Mouse (Mus musculus): Measurements from ENCODE around the gene Ube2d2b.

The Ube2d2b gene

DNA sequence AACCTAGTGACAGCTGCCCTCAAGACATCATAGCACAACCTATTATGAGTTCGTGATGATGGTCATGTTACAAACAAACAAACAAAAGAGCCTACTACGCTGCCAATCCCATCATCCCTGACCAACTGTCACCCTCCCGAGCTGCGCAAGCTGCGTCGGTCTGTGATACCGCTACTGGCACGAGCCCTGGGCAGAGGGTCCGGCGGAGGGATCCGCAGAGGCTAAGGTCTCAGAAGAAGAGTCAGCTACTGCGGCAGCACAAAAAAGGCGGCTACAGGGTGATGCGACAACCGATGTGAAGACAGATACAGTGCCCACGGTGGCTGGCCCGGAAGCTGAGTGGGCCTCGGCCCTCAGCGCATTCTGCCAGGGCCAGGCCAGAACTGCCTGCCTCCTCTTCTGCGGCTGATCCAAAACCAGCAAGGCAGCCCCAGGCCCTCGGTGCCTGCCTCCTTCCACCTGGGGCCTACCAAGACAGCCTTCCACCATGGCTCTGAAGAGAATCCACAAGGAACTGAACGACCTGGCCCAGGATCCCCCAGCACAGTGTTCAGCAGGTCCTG is at the start of gene Ube2d2b:
TSS of gene Ube2d2b (plus strand) at position 102 of the 563 bp plus-strand sequence.
- in situ Hi-C loops (cut with MboI; ENCODE audit: unreplicated experiment in 2 of 2) = no loop called here

DNA sequence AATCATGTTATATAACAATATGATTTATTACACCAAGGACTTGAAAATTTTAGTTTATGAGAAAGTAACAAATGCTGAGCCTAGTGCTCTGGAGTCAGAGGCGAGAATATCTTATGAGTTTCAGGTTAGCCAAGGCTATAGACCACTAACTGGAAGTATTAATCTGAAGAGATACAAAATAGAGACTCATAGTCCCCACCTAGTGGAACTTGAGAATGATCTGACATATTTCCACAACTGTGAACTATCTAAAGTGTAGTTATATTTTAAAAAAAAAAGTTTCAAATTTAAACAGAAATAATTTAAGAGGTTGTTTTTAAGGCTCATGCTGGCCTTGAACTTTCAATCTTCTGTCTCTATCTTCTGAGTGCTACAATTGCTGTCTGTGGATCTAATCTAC is 47.5 kb upstream of the Ube2d2b start:
- in situ Hi-C loops (cut with MboI; ENCODE audit: unreplicated experiment in 2 of 2) = loop anchor here in 1 of 2 experiments (5.0 to 25.0 kb wide), 2 partner anchors 95 to 165 kb away; no protein-coding TSS in a partner anchor

DNA sequence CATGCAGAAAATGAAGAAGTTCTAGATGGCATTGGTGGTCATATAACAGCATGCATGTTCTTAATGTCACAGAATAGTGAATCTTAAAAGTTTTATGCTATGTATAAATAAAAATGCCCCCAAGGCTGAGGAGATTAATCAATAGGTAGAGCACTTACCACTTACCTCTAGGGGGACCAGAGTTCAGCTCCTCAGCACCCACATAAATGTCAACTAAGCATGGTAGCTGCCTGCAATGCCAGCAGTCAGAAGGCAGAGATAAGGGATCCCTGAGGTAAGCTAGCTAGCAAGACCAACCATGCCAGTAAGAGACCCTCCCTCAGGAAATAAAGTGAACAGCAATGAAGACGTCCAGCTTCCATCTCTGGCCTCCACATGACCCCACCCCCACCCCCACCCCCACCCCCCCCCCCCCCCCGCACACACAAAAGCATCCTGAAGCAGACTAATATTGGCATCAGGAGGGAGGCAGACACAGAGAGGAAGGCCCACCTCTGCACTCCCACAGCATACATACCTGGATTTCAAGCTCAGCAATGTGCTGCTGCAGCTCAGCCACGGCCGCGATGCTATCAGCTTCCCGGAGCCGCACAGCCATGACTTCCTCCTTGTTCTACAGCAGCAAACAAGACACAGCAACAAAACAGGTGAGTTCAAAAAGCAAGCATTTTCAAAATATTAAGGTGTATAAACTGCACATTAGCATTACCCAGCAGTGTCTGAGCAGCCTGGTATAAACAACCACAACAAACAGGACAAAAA is 42.0 kb upstream of the Ube2d2b start:
- in situ Hi-C loops (cut with MboI; ENCODE audit: unreplicated experiment in 2 of 2) = loop anchor here in 1 of 2 experiments (25.0 kb wide), 1 partner anchor 101 kb away; no protein-coding TSS in a partner anchor

DNA sequence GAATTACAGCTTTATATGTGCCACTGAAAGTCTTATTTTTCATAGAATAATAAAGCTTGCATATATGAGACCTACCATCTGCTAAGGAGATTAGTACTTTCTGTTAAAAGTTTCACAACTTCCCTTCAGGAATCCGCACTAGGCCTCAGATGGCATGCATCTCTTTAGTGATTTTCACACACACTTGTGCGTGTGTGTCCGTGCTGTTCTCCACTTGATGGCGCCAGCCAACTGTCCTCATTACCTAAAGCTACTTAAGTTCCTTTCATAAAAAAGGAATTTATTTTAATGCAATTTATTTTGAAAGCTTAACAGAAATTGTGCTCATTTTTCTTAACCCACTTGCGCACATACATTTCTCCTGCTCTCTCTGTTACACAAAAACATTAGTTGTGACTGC is 40.4 kb upstream of the Ube2d2b start:
- in situ Hi-C loops (cut with MboI; ENCODE audit: unreplicated experiment in 2 of 2) = loop anchor here in 1 of 2 experiments (25.0 kb wide), 1 partner anchor 102 kb away; no protein-coding TSS in a partner anchor

DNA sequence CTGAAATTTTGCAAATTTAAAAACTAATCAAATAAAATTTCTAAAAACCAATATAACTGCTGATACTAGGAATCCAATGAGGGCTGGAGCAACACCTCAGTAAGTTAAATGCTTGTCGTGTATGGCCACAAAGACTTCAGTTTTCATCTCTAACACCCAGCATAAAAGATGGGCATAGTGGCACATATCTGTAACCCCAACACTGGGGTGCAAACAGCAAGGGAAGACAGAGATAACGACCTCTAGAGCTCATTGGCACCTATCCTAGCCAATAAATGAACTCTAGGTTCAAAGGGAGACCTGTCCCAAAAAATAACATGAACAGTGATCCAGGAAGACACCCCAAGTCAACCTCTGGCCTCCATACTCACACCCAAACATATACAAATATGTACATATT is 37.9 kb upstream of the Ube2d2b start:
- in situ Hi-C loops (cut with MboI; ENCODE audit: unreplicated experiment in 2 of 2) = loop anchor here (5.0 to 25.0 kb wide), 3 partner anchors 105 to 177 kb away; no protein-coding TSS in a partner anchor

DNA sequence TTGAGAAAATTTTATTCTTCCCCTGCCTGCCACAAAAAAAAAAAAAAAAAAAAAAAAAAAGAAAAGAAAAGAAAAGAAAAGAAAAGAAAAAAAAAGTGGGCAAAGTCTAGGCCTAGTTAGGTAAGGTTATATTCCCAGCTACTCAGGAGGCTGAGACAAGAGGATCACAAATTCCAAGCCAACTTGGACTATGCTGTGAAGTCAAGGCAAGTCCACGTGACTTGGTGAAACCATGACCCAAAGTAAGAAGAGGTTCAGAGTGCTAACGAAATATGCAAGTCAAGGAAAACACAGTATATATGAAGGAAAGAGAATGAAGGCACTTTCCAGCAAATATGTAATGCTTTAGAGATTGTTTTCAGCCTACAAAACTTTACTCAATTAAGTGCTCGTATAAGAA is 37.4 kb upstream of the Ube2d2b start:
- in situ Hi-C loops (cut with MboI; ENCODE audit: unreplicated experiment in 2 of 2) = loop anchor here (5.0 to 25.0 kb wide), 3 partner anchors 105 to 178 kb away; no protein-coding TSS in a partner anchor

DNA sequence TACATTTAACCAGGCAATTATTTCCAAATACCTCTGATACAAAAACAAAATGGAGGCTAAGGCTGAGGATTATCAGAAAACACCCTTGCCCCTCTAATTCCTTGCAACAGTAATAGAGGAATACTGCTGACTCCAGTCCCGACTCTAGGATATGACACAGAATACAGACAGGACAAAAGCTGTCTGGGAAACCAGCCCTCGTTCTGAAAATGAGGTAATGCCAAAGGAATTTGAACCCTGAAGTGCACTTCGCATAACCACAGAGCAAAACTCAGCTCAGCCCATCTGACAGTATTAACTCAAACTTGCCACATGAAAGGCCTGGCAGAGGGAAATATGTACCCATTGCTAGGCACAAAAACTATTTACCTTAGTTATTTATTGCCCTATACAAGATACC is 36.6 kb upstream of the Ube2d2b start:
- in situ Hi-C loops (cut with MboI; ENCODE audit: unreplicated experiment in 2 of 2) = loop anchor here (5.0 to 25.0 kb wide), 3 partner anchors 106 to 178 kb away; no protein-coding TSS in a partner anchor

DNA sequence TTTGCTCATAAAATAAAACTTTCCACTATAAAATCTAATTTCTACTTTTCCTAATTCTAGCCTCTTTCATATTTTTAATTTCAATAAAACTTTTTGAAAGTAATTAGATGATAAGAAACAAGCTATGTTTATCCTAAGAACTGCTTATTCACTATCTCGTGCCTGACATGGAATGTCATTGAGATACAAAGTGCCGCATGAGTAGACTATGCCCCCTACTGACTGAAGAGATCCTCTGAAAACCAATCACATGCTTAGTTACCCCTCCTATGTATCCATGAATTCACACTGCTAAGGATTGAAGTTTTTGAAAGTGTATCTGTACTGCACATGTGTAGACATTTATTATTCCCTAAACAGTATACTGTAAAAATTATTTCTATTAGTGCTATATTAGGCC is 36.0 kb upstream of the Ube2d2b start:
- in situ Hi-C loops (cut with MboI; ENCODE audit: unreplicated experiment in 2 of 2) = loop anchor here (5.0 to 25.0 kb wide), 3 partner anchors 107 to 179 kb away; no protein-coding TSS in a partner anchor

DNA sequence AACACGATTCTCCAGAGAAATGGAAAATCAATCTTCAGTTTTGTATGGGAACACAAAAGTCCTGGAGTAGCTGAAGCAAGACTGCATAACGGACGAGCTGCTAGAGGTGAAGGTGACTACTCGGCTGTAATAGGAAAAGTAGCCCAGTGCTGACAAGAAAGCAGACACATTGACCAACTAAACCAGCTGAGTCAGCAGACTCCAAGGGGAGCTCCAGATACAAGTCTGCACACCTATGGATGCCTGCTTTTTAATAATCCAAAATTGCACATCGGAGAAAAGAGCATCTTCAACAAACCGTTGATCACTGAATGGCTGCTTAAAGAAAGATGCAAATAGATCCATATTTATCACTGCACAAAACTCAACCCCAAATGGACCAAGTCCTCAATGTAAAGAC is 31.6 kb upstream of the Ube2d2b start:
- in situ Hi-C loops (cut with MboI; ENCODE audit: unreplicated experiment in 2 of 2) = loop anchor here (10.0 to 25.0 kb wide), 2 partner anchors 111 to 183 kb away; no protein-coding TSS in a partner anchor

DNA sequence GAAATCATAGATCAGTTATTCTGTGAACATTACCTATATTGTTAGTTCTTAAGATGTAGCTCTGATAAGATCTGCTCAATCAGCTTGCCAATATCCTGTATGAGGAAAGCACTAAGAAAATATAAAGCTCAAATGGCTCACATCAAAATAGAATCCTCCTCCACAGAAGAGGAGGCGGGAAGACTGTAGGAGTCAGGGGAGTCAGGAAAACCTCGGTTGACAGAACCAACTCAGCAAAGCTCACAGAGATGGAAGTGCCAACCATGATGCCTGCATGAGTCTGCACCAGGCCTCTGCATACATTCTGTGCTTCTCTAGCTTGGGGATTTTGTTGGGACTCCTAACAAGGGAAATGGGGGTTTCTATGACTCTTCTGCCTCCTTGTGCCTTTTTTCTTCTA is 28.7 kb upstream of the Ube2d2b start:
- in situ Hi-C loops (cut with MboI; ENCODE audit: unreplicated experiment in 2 of 2) = no loop called here

DNA sequence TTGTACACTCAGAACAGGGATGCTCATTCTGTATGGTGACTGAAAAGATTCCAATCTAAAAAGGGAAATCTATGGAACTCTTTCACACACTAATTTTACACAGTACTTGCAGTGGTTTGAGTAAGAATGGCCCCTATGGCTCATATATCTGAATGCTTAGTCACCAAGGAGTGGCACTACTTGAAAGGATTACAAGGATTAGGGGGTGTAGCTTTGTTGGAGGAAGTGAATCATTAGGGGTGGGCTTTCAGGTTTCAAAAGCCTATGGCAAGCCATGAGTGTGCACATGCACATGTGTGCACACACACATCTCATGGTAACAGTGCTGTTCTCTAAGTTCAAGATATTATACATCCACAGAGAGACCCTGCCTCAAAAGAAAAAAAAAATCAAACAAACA is 27.3 kb upstream of the Ube2d2b start:
- in situ Hi-C loops (cut with MboI; ENCODE audit: unreplicated experiment in 2 of 2) = no loop called here

DNA sequence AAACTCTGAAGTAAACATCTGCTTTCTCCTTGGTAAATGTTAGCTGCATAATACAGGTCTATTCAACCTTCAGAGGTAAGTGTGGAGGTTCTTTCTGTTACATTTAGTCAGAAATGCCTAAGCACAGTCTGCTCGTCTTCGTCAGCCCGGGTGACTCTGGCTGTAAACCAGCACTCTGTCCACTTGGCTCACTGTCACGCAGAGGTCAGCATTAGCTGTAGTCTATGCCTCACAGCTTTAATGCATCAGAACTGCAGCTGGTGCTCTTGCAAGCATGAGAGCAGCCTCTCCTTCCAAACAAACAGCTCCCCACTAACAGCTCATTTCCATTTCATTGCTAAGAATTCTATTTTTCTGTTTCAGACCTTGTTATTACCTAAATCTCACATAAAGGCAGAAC is 22.4 kb upstream of the Ube2d2b start:
- in situ Hi-C loops (cut with MboI; ENCODE audit: unreplicated experiment in 2 of 2) = no loop called here

DNA sequence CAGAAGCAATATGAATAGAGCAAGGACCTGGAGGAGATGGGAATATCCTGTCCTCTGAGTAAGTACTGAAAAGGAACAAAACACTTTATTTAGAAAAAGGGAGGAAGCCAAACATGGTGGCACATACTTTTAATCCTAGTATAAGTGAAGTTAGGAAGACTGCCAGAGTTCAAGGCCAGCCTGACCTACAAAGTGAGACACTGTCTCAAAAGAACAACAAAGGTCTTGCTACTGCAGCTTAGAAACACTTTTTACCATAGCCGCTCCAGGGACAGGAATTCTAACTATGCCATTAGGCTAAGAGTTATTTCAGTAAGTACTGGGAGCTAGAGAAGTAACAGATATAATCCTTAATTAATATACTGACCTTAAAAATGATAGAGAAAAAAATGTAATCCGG is 15.2 kb upstream of the Ube2d2b start:
- in situ Hi-C loops (cut with MboI; ENCODE audit: unreplicated experiment in 2 of 2) = no loop called here

DNA sequence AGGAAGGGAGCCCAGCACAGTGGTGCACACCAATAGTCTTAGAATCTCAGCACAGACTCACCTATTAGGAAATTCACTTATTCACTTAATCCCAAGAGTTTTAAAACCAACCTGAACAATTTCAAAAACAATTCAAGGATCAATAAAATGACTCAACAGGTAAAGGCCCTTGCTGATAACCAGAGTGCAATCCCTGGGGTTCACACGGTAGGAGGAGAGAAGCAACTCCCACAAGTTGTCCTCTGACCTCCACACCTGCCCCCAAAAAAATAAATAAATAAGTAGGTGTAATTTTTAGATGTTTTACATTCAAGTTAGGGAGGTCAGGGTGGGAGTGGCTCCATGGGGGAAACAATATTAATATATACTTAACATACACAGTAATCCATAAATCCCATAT is 7.4 kb upstream of the Ube2d2b start:
- in situ Hi-C loops (cut with MboI; ENCODE audit: unreplicated experiment in 2 of 2) = no loop called here

DNA sequence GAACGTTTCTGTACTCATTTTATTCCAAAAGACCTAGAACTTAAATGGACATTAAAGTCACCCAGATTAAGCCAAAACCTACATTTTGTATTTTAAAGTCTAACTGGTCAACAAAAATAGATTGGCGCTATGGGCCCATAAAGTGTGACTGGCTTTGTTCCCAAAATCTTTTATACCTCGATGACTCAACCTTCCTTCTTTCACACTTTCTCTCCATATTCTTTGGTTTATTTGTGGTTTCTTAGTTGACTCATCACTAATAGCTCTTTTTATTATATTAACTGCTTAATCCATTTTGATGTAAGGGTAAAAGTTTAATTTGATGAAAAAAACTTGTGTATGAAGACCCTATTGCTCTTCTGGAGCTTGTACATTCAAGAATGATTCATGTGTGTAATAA is 1.5 kb downstream of the Ube2d2b start:
- in situ Hi-C loops (cut with MboI; ENCODE audit: unreplicated experiment in 2 of 2) = no loop called here

DNA sequence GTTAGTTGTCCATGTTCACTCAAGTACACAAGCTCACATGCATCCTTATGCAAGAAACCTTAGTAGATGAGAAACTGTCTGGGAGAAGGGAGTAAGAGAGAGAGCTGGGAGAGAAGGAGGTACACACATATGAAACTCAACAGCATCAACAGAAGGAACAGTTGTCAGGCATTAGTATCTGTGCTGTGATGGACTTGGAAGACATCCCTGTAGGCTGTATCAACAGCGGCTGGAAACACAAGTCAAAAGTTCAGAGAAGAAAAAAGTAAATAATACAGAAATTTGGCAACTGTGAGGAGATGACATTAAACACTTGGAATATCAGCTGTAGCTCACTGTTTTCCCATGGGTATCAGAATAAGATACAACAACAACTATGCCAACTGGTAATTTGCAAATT is 4.4 kb downstream of the Ube2d2b start:
- in situ Hi-C loops (cut with MboI; ENCODE audit: unreplicated experiment in 2 of 2) = no loop called here

DNA sequence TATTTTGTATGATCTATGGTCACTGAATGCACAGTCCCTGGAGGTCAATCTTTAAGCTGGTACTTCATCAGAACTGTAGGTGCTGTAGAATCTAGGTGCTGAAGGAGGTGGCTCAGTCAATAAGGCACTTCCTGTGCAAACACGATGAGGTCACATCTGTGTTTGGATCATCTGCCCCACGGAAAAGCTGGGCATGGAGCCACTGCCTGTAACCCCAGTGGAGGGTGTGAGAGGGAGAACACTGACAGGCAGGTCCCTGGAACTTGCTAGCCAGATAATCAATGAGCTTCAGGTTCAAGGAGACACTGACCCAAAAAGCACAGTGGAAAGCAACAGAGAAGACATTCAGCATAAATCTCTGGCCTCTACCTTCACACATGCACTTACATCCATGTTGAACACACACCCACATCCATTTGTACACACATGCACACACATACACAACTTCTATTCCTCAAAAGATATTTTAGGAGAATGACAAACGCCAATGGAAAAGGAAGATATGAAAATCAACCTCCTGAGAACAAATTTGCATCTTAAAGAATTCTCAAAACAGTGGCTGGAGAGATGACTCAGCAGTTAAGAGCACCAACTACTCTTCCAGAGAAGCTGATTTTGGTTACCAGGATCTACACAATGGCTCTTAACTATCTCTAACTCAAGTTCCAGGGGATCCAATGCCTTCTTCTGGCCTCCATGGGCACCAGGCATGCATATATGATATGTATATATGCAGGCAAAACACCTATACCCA is 9.2 kb downstream of the Ube2d2b start:
- in situ Hi-C loops (cut with MboI; ENCODE audit: unreplicated experiment in 2 of 2) = no loop called here

DNA sequence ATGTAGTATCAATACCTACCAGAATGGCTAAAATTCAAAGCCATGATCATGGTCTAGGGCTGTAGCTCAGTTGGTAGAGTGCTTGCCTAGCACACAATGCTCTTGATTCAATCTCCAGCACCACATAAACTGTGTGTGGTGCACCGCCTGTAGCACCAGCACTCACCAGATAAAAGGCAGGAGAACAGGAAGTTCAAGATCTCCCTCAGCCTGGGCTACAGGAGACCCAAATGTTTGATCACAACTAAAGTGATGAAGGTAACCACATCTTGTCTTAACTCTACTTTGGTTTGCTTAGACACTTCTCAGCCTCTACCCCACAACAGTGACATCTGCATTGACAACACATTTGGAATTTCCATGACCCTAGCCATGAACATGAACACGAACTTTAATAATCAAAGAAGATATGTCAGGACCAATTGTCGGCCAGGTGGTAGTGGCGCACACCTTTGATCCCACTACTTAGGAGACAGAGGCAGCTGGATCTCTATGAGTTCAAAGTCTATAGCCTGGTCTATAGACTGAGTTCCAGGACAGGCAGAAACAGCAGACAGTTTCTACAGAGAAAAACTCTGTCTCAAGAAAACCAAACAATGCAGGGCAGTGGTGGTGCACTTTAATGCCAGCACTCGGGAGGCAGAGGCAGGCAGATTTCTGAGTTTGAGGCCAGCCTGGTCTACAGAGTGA is 10.8 kb downstream of the Ube2d2b start:
- in situ Hi-C loops (cut with MboI; ENCODE audit: unreplicated experiment in 2 of 2) = no loop called here

DNA sequence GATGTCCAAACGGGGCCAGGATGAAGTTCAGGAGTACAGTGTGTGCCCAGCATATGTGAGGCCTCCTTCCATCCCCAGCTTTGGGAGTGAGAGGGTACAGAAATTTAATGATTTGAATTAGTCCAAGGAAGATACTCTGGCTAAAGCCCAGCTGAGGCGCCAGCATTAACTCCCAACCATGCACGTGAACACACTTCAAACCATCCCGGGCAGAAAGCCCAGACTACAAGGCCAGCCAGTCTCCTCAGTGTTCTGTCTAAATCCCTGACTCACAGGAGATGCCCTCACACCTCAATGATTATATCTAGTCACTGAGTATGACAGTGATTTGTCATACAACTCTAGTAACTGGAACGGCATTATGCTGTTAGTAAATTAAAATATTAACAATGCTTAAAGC is 17.4 kb downstream of the Ube2d2b start:
- in situ Hi-C loops (cut with MboI; ENCODE audit: unreplicated experiment in 2 of 2) = no loop called here

DNA sequence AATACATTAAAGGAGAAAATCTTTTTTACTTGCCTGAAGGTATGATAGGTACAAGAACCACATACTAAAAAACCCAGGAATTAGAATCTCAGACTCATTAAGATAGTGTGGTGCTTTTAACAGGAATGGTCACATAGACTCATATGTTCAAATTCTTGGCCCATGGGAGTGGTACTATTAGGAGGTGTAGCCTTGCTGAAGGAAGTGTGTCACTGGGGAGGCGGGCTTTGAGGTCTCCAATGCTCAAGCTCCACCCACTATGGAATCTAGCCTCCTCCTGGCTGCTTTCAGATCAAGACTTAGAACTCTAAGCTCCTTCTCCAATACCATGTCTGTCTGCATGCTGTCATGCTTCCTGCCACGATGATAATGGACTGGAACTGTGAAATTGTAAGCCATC is 17.9 kb downstream of the Ube2d2b start:
- in situ Hi-C loops (cut with MboI; ENCODE audit: unreplicated experiment in 2 of 2) = no loop called here

DNA sequence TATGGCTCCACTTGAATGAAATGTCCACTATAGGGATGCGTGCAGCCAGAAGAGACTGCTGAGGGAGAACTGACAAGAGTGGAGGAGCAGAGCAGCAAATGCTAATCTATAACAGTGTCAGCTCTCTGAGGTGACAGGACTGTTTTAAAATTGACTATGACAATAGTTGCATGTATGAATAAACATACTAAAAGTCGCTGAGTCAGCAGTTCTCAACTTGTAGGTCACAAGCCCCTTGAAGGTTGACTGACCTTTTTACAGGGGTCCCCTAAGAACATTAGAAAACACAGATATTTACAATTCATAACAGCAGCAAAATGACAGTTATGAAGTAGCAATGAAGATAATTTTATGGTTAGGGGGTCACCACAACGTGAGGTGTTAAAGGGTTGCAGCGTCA is 19.1 kb downstream of the Ube2d2b start:
- in situ Hi-C loops (cut with MboI; ENCODE audit: unreplicated experiment in 2 of 2) = no loop called here

All from v-Abl transformed pro-B cells (cell line).